Mouse (Mus musculus): Measurements from ENCODE around the gene Gm15737.

GRCm38 (mm10) chr6:92842000-92842399, 27.2 kb upstream of the Gm15737 start:
- TF ChIP-seq POLR2A (IDR thresholded peaks at IDR 0.05; ENCODE audit: low read depth, low read length) (no peak), CTCF (IDR thresholded peaks at IDR 0.05; ENCODE audit: extremely low read depth, insufficient read depth, insufficient read length, insufficient replicate concordance) (no peak)
